Mouse (Mus musculus): Measurements from ENCODE around the gene Kctd18.
"Not testable (repeated sequence)": the region's sequence is repeated elsewhere in the genome, so short reads cannot be mapped to it uniquely, and the experiment has no call there.

Kctd18 gene

DNA sequence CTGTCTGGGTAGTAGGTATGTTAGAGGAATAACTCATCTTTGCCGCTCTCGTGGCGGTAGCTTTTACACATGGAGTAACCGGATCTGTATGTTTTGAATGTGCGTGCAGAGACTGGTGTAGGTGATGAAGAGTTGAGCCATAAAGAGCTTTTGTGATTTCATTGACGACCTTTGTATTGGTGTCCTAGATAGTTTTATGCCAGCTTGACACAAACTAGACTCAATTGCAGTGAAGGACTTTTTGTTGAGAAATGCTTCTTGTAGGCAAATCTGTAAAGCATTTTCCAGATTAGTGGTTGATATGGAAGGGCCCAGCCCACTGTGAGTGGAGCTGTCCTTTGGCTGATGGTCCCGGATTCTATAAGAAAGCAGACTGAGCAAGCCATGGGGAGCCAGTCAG, at the start of gene Kctd18:
Gene Kctd18, minus strand, starts transcription at position 101 of the 400 bp plus-strand sequence.
- no peak for DNase-seq (ENCODE audit: low read depth, low spot score)

DNA sequence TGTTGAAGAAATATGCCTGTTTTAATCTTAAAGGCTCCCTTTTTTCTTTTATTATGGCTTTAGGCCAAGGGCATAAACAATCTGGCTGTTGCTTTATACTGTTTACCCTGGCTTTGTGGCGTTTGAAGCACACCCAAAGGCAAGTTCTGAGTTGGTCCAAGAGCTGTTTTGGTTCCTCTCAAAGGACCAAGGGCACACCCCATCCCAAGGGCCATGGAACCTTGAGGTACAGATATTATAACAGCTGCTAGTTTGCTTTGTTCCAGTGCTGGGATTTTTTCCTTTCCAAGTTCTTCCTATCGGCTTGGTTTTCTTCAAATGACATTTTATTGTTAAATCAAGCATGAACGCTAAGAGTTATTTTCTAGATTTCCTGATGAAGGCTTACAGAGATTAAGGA, 46.9 kb upstream of the Kctd18 start:
- no peak for DNase-seq (ENCODE audit: low read depth, low spot score)

- DNase-seq (ENCODE audit: low read depth, low spot score) = no peak
Observed at GRCm38 (mm10) chr1:58065151-58065550, 46.4 kb upstream of the Kctd18 start.

GRCm38 (mm10) chr1:58062131-58062530, 43.4 kb upstream of the Kctd18 start:
- no peak for DNase-seq (ENCODE audit: low read depth, low spot score)

DNA sequence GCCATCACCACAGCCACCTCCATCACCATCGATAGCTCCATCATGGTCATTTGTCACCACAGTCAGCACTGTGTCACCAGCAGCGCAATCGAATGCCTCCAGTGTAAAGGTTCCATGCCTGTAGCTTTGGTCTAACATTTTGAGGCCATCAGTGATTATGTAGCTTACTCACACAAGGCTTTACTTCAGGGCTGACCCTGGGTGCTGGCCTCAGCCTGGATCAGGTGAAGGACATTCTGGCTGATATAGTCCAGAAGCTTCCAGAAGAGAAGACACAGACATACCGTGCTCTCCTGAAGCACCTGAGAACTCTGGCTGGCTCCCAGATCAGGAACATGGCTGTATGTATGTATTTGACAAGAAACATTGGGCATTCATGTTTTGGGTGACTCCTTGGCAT, 40.1 kb upstream of the Kctd18 start:
- DNase-seq (ENCODE audit: low read depth, low spot score) = no peak

- DNase-seq (ENCODE audit: low read depth, low spot score) = no peak
Observed at GRCm38 (mm10) chr1:58056939-58057338, 38.2 kb upstream of the Kctd18 start.

GRCm38 (mm10) chr1:58056074-58056807, 37.5 kb upstream of the Kctd18 start:
- DNase-seq (ENCODE audit: low read depth, low spot score) = no peak

DNA sequence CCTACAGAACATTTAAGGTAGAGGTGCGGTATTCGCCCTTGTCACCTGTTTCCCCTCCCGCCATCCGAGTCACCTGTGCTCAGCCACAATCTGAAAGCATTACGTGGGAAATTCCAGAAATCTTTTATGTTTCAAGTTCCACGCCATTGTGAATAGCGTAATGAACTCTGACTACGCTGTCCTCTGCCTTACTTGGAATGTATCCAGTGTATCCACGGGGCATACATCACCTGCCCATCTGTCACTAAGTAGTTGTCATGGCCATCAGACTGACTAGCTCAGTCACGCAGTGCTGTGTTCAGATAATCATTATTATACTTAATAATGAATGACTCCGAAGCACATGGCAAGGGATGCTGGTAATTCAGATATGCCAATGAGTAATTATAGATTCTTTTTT, 36.8 kb upstream of the Kctd18 start:
- no peak for DNase-seq (ENCODE audit: low read depth, low spot score)

DNA sequence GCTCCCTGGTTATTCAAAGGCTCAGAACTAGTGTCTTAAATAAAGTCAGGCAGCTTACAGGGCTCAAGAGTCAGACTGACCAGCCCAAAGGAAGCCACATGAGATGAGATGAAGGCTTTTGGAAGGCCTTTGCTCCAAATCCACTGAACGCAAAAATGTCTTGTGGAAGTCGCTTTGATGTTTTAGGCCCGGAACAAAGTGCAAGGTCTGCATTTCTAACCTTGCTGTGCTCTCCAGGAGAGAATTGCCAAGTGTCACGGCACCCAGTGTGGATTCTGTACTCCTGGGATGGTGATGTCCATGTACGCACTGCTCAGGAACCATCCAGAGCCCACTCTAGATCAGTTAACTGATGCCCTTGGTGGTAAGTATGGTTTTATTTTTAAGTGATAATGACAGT, 30.4 kb upstream of the Kctd18 start:
- no peak for DNase-seq (ENCODE audit: low read depth, low spot score)

DNA sequence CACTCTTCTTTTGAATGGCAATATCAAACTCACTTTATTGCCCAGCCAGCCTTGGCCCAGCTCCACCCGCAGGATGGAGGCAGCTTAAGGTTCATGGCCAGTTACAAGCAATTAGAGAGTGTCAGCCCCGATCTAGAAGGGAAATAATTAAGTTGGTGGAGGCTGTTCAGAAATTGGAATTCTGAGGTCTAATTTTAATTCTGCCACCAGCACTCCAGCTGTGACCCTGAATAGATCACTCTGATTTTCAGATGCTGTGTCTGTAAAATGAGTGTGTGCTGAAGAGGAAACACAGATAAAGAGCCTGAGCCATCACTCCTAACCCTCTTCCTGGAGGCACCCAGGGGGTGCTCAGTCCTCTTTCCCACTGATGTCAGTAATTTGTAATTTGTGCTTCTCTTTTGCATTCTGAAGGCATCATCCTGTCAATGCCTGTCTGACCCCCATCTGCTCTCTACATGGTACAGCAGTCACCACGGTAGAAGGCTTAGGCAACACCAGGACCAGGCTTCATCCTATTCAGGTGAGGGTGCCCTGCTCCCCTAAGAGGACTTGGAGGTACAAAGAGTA, 28.1 kb upstream of the Kctd18 start:
- no peak for DNase-seq (ENCODE audit: low read depth, low spot score)

- DNase-seq (ENCODE audit: low read depth, low spot score) = no peak
Observed at GRCm38 (mm10) chr1:58045546-58045945, 26.8 kb upstream of the Kctd18 start.

DNA sequence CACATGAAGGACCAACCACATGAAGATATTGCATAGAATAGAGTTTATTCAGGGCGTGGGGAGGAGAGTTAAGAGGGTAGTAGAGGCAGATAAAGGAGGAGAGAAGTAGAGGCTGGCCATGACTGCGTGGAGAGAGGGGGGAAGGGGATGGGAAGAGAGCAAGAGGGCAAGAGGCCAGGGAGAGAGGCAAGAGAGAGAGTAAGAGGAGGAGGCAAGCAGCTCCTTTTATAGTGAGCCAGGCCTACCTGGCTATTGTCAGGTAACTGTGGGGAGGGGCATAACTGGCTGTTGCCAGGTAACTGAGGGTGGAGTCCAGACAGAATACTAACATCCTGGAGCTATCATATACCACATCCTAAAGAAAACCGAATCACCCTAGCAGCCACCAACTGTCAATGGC, 26.3 kb upstream of the Kctd18 start:
- no peak for DNase-seq (ENCODE audit: low read depth, low spot score)

- DNase-seq (ENCODE audit: low read depth, low spot score) = not testable (repeated sequence)
Observed at GRCm38 (mm10) chr1:58037306-58037705, 18.6 kb upstream of the Kctd18 start.

DNA sequence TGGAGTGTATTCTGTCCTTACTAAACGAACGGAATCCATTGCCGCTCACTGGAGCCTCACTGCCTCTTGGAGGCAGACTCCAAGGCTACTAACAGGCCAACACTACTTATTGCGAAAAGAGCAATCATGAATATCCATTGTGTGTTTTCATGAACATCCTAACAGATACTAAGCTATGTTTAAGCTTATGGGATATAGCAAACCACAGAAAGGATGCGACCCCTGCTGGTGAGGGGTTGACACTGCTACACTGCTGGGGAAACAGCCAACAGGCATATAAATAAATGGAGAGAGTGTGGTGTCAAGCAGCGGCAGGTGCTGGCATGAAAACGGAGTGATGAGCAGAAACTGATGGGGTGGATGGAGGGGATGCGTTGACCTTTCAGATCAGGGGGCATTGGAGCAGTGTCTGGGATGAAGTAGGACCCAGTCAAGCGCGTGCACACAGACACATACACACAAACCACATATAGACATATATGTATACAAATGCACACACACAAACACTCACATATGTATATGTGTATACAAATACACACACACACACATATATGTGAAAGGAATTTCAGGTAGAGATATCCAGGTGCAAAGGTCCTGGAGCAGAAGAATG, 12.5 kb upstream of the Kctd18 start:
- no peak for DNase-seq (ENCODE audit: low read depth, low spot score)

DNA sequence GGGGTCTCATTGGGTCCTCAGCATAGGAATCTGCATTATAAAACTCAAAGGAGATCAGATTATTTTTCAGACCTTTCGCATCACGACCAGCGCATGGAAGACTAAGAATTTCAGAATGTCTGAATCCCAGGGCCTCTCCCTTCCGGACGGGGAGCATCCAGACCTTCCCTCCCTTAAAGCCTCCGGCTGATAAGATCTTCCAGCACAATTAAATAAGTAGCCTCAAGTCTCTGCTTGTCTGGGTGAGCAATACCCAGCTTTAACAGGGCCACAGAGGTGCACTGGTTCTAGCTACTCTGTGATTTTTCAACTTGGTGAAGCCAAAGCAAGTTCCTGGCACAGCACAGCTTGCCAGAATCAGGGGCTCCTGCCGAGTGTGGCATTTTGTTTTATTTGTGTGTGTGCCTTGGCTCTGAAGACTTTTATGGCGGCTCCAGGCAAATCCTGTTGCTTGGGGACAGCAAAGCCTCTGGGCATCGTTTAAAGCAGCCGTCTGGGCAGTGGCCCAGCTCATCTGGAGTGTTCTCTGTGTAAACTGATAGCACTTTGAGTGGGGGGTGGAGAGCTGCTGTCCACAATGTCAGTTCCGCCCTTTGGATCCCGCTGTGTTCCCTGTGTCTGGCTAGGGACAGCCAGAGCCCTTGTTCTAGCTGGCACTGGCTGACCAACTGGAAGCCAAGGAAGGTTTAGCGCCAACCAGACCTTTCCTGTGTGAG, 11.6 kb upstream of the Kctd18 start:
- DNase-seq (ENCODE audit: low read depth, low spot score) = no peak

- no peak for DNase-seq (ENCODE audit: low read depth, low spot score)
Observed at GRCm38 (mm10) chr1:58029636-58030117, 10.9 kb upstream of the Kctd18 start, which contains the start of gene Aox1. Gene Aox1, plus strand, starts transcription at chr1:58029931.

DNA sequence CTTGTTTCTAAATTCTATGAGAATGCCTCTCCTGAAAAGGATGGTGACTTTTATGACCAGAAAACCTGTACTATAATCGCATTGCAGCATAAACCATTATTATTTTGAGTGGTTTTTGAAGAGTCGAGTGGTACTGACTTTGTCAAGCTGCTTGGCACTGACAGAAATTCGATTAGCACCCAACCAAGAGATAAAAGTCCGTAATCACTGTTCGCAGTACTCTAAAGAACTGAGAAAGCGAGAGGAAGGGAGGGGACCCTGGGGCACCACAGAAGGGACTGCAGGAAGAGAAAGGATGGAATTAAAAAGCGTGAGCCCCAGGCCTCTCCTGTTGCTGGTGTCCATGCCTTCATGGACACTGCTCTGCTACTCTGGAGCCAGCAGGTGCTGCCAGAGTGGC, 9.0 kb upstream of the Kctd18 start:
- DNase-seq (ENCODE audit: low read depth, low spot score) = no peak

GRCm38 (mm10) chr1:58006388-58006787, 12.4 kb downstream of the Kctd18 start:
- not testable (repeated sequence) for DNase-seq (ENCODE audit: low read depth, low spot score)

GRCm38 (mm10) chr1:57998146-57998545, 20.6 kb downstream of the Kctd18 start:
- no peak for DNase-seq (ENCODE audit: low read depth, low spot score)

DNA sequence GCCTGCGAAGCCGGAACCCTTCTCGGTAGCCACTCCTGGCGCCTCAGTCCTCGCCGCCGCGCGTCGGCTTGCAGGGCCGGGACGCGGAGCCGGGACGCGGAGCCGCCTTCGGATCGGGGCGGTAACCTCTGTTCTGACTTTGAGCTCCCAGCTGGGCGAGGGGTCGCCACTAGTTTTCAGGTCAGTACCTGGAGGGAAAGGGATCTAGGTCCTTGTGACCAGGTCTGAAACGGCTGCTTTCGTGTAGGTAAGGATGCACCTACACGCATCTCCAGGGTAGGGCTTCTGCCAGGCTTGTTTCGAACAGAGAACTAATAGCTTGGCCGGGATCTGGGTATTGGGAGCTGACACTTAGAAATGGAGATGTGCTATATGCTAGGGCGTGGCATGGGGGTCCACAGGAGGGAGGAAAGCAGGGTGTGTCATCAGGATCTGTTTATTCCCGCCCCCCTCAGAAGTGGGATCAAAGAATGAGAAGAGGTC, 22.6 kb downstream of the Kctd18 start:
- no peak for DNase-seq (ENCODE audit: low read depth, low spot score)

DNA sequence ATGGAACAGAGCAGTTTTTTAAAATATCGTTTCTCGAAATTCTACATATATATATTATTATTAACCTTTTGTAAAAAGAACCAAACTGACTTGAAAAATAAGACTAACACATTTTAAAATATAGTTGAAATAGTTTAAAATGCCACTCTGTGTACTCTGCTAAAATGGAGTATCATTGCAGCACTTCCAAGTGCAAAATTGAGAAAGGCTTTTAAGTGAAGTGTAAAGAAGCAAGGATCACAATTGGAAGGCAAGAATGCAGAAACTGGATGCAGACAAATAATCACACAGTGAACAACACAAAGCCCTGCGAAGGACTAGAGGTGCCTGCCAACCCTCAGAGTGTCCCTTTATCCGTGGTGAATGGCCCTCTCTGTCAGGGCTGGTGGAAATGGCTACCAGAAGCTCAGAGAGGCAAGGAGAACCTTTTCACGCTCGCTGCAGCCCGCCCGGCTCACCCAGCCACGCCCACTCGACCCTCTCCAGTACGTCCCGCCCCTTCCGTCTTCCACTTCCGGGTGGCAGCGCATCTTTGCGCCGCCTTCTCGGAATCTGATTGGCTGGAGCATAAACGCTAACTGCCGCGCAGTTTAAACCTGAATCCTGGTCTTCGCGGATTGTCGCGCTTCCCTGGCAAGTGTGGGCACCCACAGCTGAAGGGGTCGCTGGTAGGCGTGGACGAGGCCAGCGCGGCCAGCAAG, 23.2 kb downstream of the Kctd18 start, which contains the start of gene Sgo2a:
Gene Sgo2a, plus strand, starts transcription at position 540 of the 701 bp plus-strand sequence.
- DNase-seq (ENCODE audit: low read depth, low spot score) = peak; percentile 88
